Mouse (Mus musculus): ENCODE results near the gene Col4a3bp.

GRCm38 (mm10) chr13:96547941-96548340 lies 5.5 kb downstream of the Col4a3bp start:
- TF ChIP-seq CTCF (IDR thresholded peaks at IDR 0.05; ENCODE audit: control insufficient read depth, insufficient read depth, insufficient read length) (no peak), MYOD1 (IDR thresholded peaks at IDR 0.05; ENCODE audit: control insufficient read depth, insufficient read length, low read depth) (no peak), MAX (IDR thresholded peaks at IDR 0.05) (no peak), USF1 (IDR thresholded peaks at IDR 0.05; ENCODE audit: low read depth) (no peak), CEBPB (IDR thresholded peaks at IDR 0.05; ENCODE audit: low read depth) (no peak), MYOG (IDR thresholded peaks at IDR 0.05; ENCODE audit: control insufficient read depth, extremely low read depth, insufficient read length) (no peak), FOSL1 (IDR thresholded peaks at IDR 0.05; ENCODE audit: insufficient read depth, low read length, poor library complexity, severe bottlenecking) (no peak)
